In the genomic region with DNA sequence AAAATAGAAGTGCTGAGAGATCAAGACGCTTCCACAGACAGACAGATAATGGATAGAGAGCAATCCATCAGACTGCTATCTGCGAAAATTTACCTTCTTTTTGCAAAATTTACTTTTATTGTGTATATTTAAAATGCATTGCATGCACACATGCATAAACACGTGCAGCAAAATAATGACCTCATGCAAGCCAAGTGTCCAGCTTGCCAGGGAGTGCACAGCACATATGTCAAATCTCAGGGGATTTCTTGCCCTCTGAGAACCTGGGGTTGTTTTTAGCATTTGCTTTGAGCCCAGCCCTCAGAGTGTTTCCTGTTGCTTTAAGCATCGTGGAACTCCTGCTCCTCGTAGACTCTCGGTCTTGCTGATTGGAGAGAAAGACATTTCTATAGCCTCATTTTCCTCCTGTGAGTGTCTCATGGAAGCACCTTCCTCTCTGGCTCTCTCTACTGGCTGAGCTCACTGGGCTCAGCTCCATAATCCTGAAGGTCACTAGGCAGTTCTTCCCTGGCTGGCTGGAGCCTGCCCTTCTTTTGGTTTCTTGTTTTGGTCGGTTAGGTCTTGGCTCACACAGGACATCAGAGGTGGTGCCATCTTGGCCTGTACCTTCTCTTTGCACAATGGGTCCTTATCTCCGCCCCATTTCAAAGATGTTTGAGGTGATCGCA, we compare ENCODE assay signal across 9 mouse cellular contexts.
DNase-seq lines count a peak whose midpoint lies in the region; ATAC-seq and TF ChIP-seq lines count a peak whose summit lies in the region.
"Had no signal": no experiment of that assay in that cellular context is flagged by ENCODE, and none has a peak within 500 bp of the region (broad histone marks: within the 10 kb centered on the region; RNA-seq: fewer than 3 reads in every experiment).

No protein-coding gene starts in this region.

- H3K4me2 ChIP-seq in midbrain, postnatal 0 days (ENCODE audit: low read depth, low read length, poor library complexity, severe bottlenecking), result no peak overlapping the region
- no peak overlapping the region for H3K4me2 ChIP-seq in midbrain, embryonic 13.5 days (replicated peaks)
- no peak overlapping the region for H3K4me2 ChIP-seq in stomach, postnatal 0 days (replicated peaks; ENCODE audit: low read depth)
- H3K4me2 ChIP-seq: stomach, embryonic 15.5 days had no signal

- DNase-seq in heart, adult 18-20 months, result peak; percentile 37 to 45
- no peak for DNase-seq in heart, embryonic 10.5 days (ENCODE audit: low spot score)
- peak; percentile 5 for DNase-seq in midbrain, postnatal 0 days (ENCODE audit: low spot score)
- peak; percentile 56 to 62 for DNase-seq in cerebellum, postnatal 36 days
- no peak for DNase-seq in stomach, postnatal 0 days (ENCODE audit: low spot score)
- no peak for DNase-seq in forebrain, embryonic 10.5 days (ENCODE audit: extremely low spot score, low spot score)
- DNase-seq in right cerebral cortex, postnatal 25 days, result no peak

- WGBS in heart, embryonic 10.5 days, result 65% methylated on average over 9 of the region's 9 CpGs
- 81% methylated on average over 9 of the region's 9 CpGs for WGBS in midbrain, postnatal 0 days
- WGBS in midbrain, embryonic 13.5 days, result 86% methylated on average over 9 of the region's 9 CpGs
- WGBS in stomach, postnatal 0 days, result 66% methylated on average over 9 of the region's 9 CpGs
- 84% methylated on average over 9 of the region's 9 CpGs for WGBS in forebrain, embryonic 10.5 days

- H3K36me3 ChIP-seq in heart, embryonic 10.5 days, result no peaks in the 10 kb centered on the region
- no peaks in the 10 kb centered on the region for H3K36me3 ChIP-seq in midbrain, postnatal 0 days (ENCODE audit: insufficient read depth, low read length)
- no peaks in the 10 kb centered on the region for H3K36me3 ChIP-seq in midbrain, embryonic 13.5 days
- H3K36me3 ChIP-seq in stomach, postnatal 0 days (ENCODE audit: control insufficient read depth, insufficient read depth, low read length), result no peaks in the 10 kb centered on the region
- no peaks in the 10 kb centered on the region for H3K36me3 ChIP-seq in forebrain, embryonic 10.5 days (replicated peaks)
- H3K36me3 ChIP-seq: stomach, embryonic 15.5 days had no signal

- no peaks in the 10 kb centered on the region for H3K27me3 ChIP-seq in heart, embryonic 10.5 days (ENCODE audit: insufficient read depth, poor library complexity, severe bottlenecking)
- H3K27me3 ChIP-seq in midbrain, postnatal 0 days (ENCODE audit: insufficient read depth, low read length), result no peaks in the 10 kb centered on the region
- no peaks in the 10 kb centered on the region for H3K27me3 ChIP-seq in midbrain, embryonic 13.5 days
- H3K27me3 ChIP-seq in stomach, postnatal 0 days (ENCODE audit: control insufficient read depth, insufficient read depth, low read length), result no peaks in the 10 kb centered on the region
- no peaks in the 10 kb centered on the region for H3K27me3 ChIP-seq in forebrain, embryonic 10.5 days (ENCODE audit: poor library complexity, severe bottlenecking)
- H3K27me3 ChIP-seq: stomach, embryonic 15.5 days had no signal

- H3K4me3 ChIP-seq in heart, embryonic 10.5 days, result no peak overlapping the region
- no peak overlapping the region for H3K4me3 ChIP-seq in midbrain, postnatal 0 days (ENCODE audit: low read depth, low read length)
- H3K4me3 ChIP-seq in midbrain, embryonic 13.5 days (replicated peaks), result no peak overlapping the region
- H3K4me3 ChIP-seq in stomach, postnatal 0 days (ENCODE audit: low read depth, low read length), result no peak overlapping the region
- H3K4me3 ChIP-seq in forebrain, embryonic 10.5 days, result no peak overlapping the region
- H3K4me3 ChIP-seq: stomach, embryonic 15.5 days had no signal

- H3K9ac ChIP-seq in midbrain, postnatal 0 days (replicated peaks; ENCODE audit: low read length, poor library complexity, severe bottlenecking), result no peak overlapping the region
- H3K9ac ChIP-seq in midbrain, embryonic 13.5 days (replicated peaks), result no peak overlapping the region
- no peak overlapping the region for H3K9ac ChIP-seq in stomach, postnatal 0 days (ENCODE audit: low read length)
- H3K9ac ChIP-seq: stomach, embryonic 15.5 days had no signal

- no peak for TF ChIP-seq CTCF in midbrain, postnatal 0 days (IDR thresholded peaks at IDR 0.05)
- 0 out of 2 replicates have a peak, but pooled peaks have one; percentile 5 for TF ChIP-seq CTCF in stomach, postnatal 0 days (IDR thresholded peaks at IDR 0.05; ENCODE audit: low read depth)

- no peaks in the 10 kb centered on the region for H3K9me3 ChIP-seq in heart, embryonic 10.5 days
- no peaks in the 10 kb centered on the region for H3K9me3 ChIP-seq in midbrain, postnatal 0 days (ENCODE audit: low read length)
- no peaks in the 10 kb centered on the region for H3K9me3 ChIP-seq in midbrain, embryonic 13.5 days
- no peaks in the 10 kb centered on the region for H3K9me3 ChIP-seq in stomach, postnatal 0 days (ENCODE audit: control insufficient read depth, low read length)
- no peaks in the 10 kb centered on the region for H3K9me3 ChIP-seq in forebrain, embryonic 10.5 days
- H3K9me3 ChIP-seq: stomach, embryonic 15.5 days had no signal

- TF ChIP-seq EP300 in stomach, postnatal 0 days (optimal IDR thresholded peaks at IDR 0.05), result no peak

- ATAC-seq in midbrain, postnatal 0 days (ENCODE audit: low FRiP score), result no peak
- no peak for ATAC-seq in midbrain, embryonic 13.5 days
- no peak for ATAC-seq in stomach, postnatal 0 days (ENCODE audit: low FRiP score, low TSS enrichment)

- no peak overlapping the region for H3K27ac ChIP-seq in heart, embryonic 10.5 days
- no peak overlapping the region for H3K27ac ChIP-seq in midbrain, postnatal 0 days (ENCODE audit: low read depth, low read length)
- H3K27ac ChIP-seq in midbrain, embryonic 13.5 days, result no peak overlapping the region
- H3K27ac ChIP-seq in stomach, postnatal 0 days (replicated peaks), result no peak overlapping the region
- no peak overlapping the region for H3K27ac ChIP-seq in forebrain, embryonic 10.5 days
- H3K27ac ChIP-seq: stomach, embryonic 15.5 days had no signal

- peaks cover 8% of the 10 kb centered on the region; the same call in 1 of the 2 replicates for H3K4me1 ChIP-seq in heart, embryonic 10.5 days
- H3K4me1 ChIP-seq in midbrain, postnatal 0 days (ENCODE audit: insufficient read depth, low read length), result no peaks in the 10 kb centered on the region
- no peaks in the 10 kb centered on the region for H3K4me1 ChIP-seq in midbrain, embryonic 13.5 days (replicated peaks)
- H3K4me1 ChIP-seq in stomach, postnatal 0 days (replicated peaks; ENCODE audit: control insufficient read depth, insufficient read depth), result no peaks in the 10 kb centered on the region
- H3K4me1 ChIP-seq in forebrain, embryonic 10.5 days, result no peaks in the 10 kb centered on the region
- H3K4me1 ChIP-seq: stomach, embryonic 15.5 days had no signal

Comparison
In these comparisons a context has a peak if more than half of its experiments do, and no peak if none do; other contexts are left out.
1. DNase-seq: peak in heart, adult 18-20 months (2 of 2), midbrain, postnatal 0 days (single experiment) and cerebellum, postnatal 36 days (2 of 2); none in heart, embryonic 10.5 days (single experiment), stomach, postnatal 0 days (single experiment), forebrain, embryonic 10.5 days (single experiment) and right cerebral cortex, postnatal 25 days (single experiment).